In the genomic region with DNA sequence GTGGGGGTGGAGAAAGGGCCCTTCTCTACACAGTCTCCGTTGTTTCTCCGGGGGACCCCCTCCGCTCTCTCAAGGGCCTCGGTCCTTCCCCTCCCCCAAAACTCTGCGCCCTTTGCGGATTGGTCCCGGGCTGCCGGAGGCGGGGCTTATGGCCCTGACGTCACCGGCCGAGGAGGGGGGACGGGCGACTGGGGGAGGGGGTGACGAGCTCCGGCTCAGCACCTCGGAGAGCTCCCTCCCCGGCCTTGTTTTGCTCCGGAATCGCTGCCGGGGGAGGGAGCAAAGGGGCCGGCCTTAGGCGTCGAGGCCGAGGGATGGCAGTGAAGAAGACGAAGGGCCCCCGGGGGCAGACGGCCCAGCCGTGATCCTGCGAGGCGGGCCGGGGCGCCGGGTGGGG, we compare ENCODE assay signal across 8 mouse cellular contexts. TPM values are rescaled to one million over a fixed set of nuclear protein-coding genes. Genes with fewer than 3 reads are reported as not detected.
A peak's percentile ranks its signal among the peaks of the same experiment; 100 is the strongest.
DNase-seq lines count a peak whose midpoint lies in the region; ATAC-seq and TF ChIP-seq lines count a peak whose summit lies in the region.

TSS of gene Rundc3a (plus strand) at position 166 of the 397 bp plus-strand sequence.

- H3K9ac ChIP-seq in forebrain, embryonic 12.5 days: peak within 1 kb of the TSS; percentile 84
- peak within 1 kb of the TSS; percentile 46 for H3K9ac ChIP-seq in liver, postnatal 0 days (replicated peaks)
- peak within 1 kb of the TSS; percentile 93 for H3K9ac ChIP-seq in neural tube, embryonic 15.5 days (replicated peaks)

- intact Hi-C loops in heart, postnatal 36 days (cut with DNase I): no loop called here

- peak within 1 kb of the TSS; percentile 75 for H3K4me3 ChIP-seq in forebrain, embryonic 12.5 days (replicated peaks)
- peak within 1 kb of the TSS; percentile 44 for H3K4me3 ChIP-seq in liver, postnatal 0 days (ENCODE audit: low read depth, low read length)
- peak within 1 kb of the TSS; percentile 81 for H3K4me3 ChIP-seq in neural tube, embryonic 15.5 days (replicated peaks)

- H3K27ac ChIP-seq in forebrain, embryonic 12.5 days: peak within 1 kb of the TSS; percentile 94
- peak within 1 kb of the TSS; percentile 69 for H3K27ac ChIP-seq in liver, postnatal 0 days (ENCODE audit: low read depth)
- peak within 1 kb of the TSS; percentile 98 for H3K27ac ChIP-seq in neural tube, embryonic 15.5 days (replicated peaks)

- no peaks in the 10 kb centered on the region for H3K9me3 ChIP-seq in forebrain, embryonic 12.5 days
- H3K9me3 ChIP-seq in liver, postnatal 0 days (ENCODE audit: low read length): no peaks in the 10 kb centered on the region
- no peaks in the 10 kb centered on the region for H3K9me3 ChIP-seq in neural tube, embryonic 15.5 days (replicated peaks)

- H3K4me1 ChIP-seq in forebrain, embryonic 12.5 days: peaks cover 55% of the 10 kb centered on the region
- peaks cover 19% of the 10 kb centered on the region for H3K4me1 ChIP-seq in liver, postnatal 0 days (ENCODE audit: insufficient read depth)
- H3K4me1 ChIP-seq in neural tube, embryonic 15.5 days: peaks cover 54% of the 10 kb centered on the region

- no peak for TF ChIP-seq CTCF in brain, embryonic 14.5 days (IDR thresholded peaks at IDR 0.05; ENCODE audit: borderline replicate concordance, extremely low read depth, insufficient read depth, insufficient read length)
- TF ChIP-seq CTCF in liver, postnatal 0 days (IDR thresholded peaks at IDR 0.05; ENCODE audit: low read depth): no peak

- H3K4me2 ChIP-seq in forebrain, embryonic 12.5 days: peak within 1 kb of the TSS; percentile 89
- H3K4me2 ChIP-seq in liver, postnatal 0 days (ENCODE audit: low read depth, low read length): peak within 1 kb of the TSS; percentile 66
- peak within 1 kb of the TSS; percentile 92 for H3K4me2 ChIP-seq in neural tube, embryonic 15.5 days

- H3K36me3 ChIP-seq in forebrain, embryonic 12.5 days (replicated peaks): no peaks in the 10 kb centered on the region
- no peaks in the 10 kb centered on the region for H3K36me3 ChIP-seq in liver, postnatal 0 days (replicated peaks; ENCODE audit: insufficient read depth, low read length)
- H3K36me3 ChIP-seq in neural tube, embryonic 15.5 days: 0 out of 2 replicates have a peak, but pooled peaks cover 2% of the 10 kb centered on the region

- DNase-seq in brain, embryonic 14.5 days (ENCODE audit: low read depth): peak; percentile 98
- DNase-seq in heart, postnatal 36 days: peak; percentile 56 to 68
- peak; percentile 95 to 97 for DNase-seq in layer of hippocampus, adult 18-20 months (ENCODE audit: low spot score in 2 of 2)
- peak; percentile 89 for DNase-seq in liver, postnatal 0 days
- peak; percentile 84 for DNase-seq in testis, postnatal 14 days (ENCODE audit: low spot score)

- peak; percentile 14; the same call in 1 of the 2 replicates for TF ChIP-seq POLR2A in brain, embryonic 14.5 days (IDR thresholded peaks at IDR 0.05; ENCODE audit: borderline replicate concordance, extremely low read depth, insufficient read depth, insufficient read length, poor library complexity, severe bottlenecking)

- TF ChIP-seq EP300 in liver, postnatal 0 days (IDR thresholded peaks at IDR 0.05; ENCODE audit: low read depth): no peak

- H3K27me3 ChIP-seq in forebrain, embryonic 12.5 days: peaks cover 6% of the 10 kb centered on the region
- peaks cover 63% of the 10 kb centered on the region for H3K27me3 ChIP-seq in liver, postnatal 0 days (ENCODE audit: insufficient read depth, low read length)
- H3K27me3 ChIP-seq in neural tube, embryonic 15.5 days (replicated peaks): no peaks in the 10 kb centered on the region

- 0% methylated on average over 31 of the region's 34 CpGs for WGBS in forebrain, embryonic 12.5 days
- WGBS in liver, postnatal 0 days (ENCODE audit: insufficient replicate concordance): 0% methylated on average over 33 of the region's 34 CpGs
- WGBS in neural tube, embryonic 15.5 days: under 1% methylated on average over 32 of the region's 34 CpGs

- peak; percentile 65 for ATAC-seq in CD4-positive, CD25-positive, alpha-beta regulatory T cell, adult 4 months
- ATAC-seq in forebrain, embryonic 12.5 days (ENCODE audit: low FRiP score): peak; percentile 92
- peak; percentile 81 for ATAC-seq in liver, postnatal 0 days
- ATAC-seq in neural tube, embryonic 15.5 days (ENCODE audit: low FRiP score): peak; percentile 90

RNA-seq across cellular contexts. Expression of gene Rundc3a, which starts in this region (rescaled TPM):
- polyA plus RNA-seq in CD4-positive, CD25-positive, alpha-beta regulatory T cell, adult 4 months (2017; shearing (Covaris generic)): 1 to 10 TPM; 3.3 to 3.5 TPM
- 292 and 306 TPM in 2 replicates for polyA plus RNA-seq in brain, embryonic 14.5 days (2012; rRNA removed)
- polyA plus RNA-seq in forebrain, embryonic 12.5 days (2016; fragmentation: Nextera tagmentation; extraction: Ambion mirVana): 103 and 113 TPM in 2 replicates
- under 1 TPM in 1 of 2 experiments, not detected in 1; 0.19 TPM for total RNA-seq in heart, postnatal 36 days (2021)
- 100 to 1,000 TPM; 489 to 499 TPM for total RNA-seq in layer of hippocampus, adult 18-20 months (2021)
- polyA plus RNA-seq in liver, postnatal 0 days (2015; fragmentation: Nextera tagmentation; extraction: Ambion mirVana): 1.8 and 2.4 TPM in 2 replicates
- 111 and 138 TPM in 2 replicates for polyA plus RNA-seq in neural tube, embryonic 15.5 days (2015; fragmentation: Nextera tagmentation; extraction: Ambion mirVana)

Comparison
In these comparisons a context has a peak if more than half of its experiments do, and no peak if none do; other contexts are left out.
1. Peak in every context shown above with its lines: DNase-seq, ATAC-seq, H3K4me3 ChIP-seq and H3K27ac ChIP-seq.
2. RNA of gene Rundc3a (total RNA-seq): 489 to 499 TPM in layer of hippocampus, adult 18-20 months; 0.19 TPM in heart, postnatal 36 days; every median in the first group is over 100 times any median in the second.
3. RNA of gene Rundc3a (polyA plus RNA-seq): 292 to 306 TPM in brain, embryonic 14.5 days, 111 to 138 TPM in neural tube, embryonic 15.5 days and 103 to 113 TPM in forebrain, embryonic 12.5 days; 3.3 to 3.5 TPM in CD4-positive, CD25-positive, alpha-beta regulatory T cell, adult 4 months and 1.8 to 2.4 TPM in liver, postnatal 0 days; every median in the first group is over 10 times any median in the second.
4. Peak in DNase-seq in heart, postnatal 36 days; RNA of the gene not detected or under 1 TPM.